Mouse (Mus musculus): ENCODE results near the gene Pck1. TPM values are rescaled to one million over a fixed set of nuclear protein-coding genes. Genes with fewer than 3 reads are reported as not detected.
A peak's percentile ranks its signal among the peaks of the same experiment; 100 is the strongest.

Gene Pck1
- polyA plus RNA-seq, 1 experiment from 2014 or later, result not detected

GRCm38 (mm10) chr2:173180721-173181388 lies 28.0 kb downstream of the Pck1 start:
- no peaks in the 10 kb centered on the region; the same call in 1 of the 2 replicates for H3K9me3 ChIP-seq (ENCODE audit: control insufficient read depth, low read length)
- 80% methylated on average over 11 of the region's 11 CpGs for WGBS
- H3K4me1 ChIP-seq (replicated peaks; ENCODE audit: control insufficient read depth, insufficient read depth, low read length), result no peaks in the 10 kb centered on the region
- H3K9ac ChIP-seq (ENCODE audit: low read length), result no peak overlapping the region
- DNase-seq (ENCODE audit: low spot score), result no peak
- H3K4me2 ChIP-seq (ENCODE audit: low read depth, low read length, severe bottlenecking), result no peak overlapping the region
- no peak for ATAC-seq (replicated peaks; ENCODE audit: low FRiP score)
- no peaks in the 10 kb centered on the region for H3K27me3 ChIP-seq (ENCODE audit: control insufficient read depth, insufficient read depth, low read length)
- no peaks in the 10 kb centered on the region for H3K36me3 ChIP-seq (ENCODE audit: control insufficient read depth, insufficient read depth, low read length)
- no peak overlapping the region for H3K27ac ChIP-seq (ENCODE audit: low read depth, low read length)
- H3K4me3 ChIP-seq (ENCODE audit: low read depth, low read length), result no peak overlapping the region

- Histone ChIP-seq H3K4me1 (replicated peaks; ENCODE audit: control insufficient read depth, insufficient read depth, low read length) (no peaks in the 10 kb centered on the region), H3K27ac (ENCODE audit: low read depth, low read length) (no peak overlapping the region), H3K4me3 (ENCODE audit: low read depth, low read length) (no peak overlapping the region), H3K9me3 (ENCODE audit: control insufficient read depth, low read length) (no peaks in the 10 kb centered on the region), H3K27me3 (ENCODE audit: control insufficient read depth, insufficient read depth, low read length) (no peaks in the 10 kb centered on the region), H3K4me2 (ENCODE audit: low read depth, low read length, severe bottlenecking) (no peak overlapping the region), H3K9ac (ENCODE audit: low read length) (no peak overlapping the region), H3K36me3 (ENCODE audit: control insufficient read depth, insufficient read depth, low read length) (no peaks in the 10 kb centered on the region)
- no peak for ATAC-seq (replicated peaks; ENCODE audit: low FRiP score)
- WGBS, result 59% methylated on average over 5 of the region's 5 CpGs
- DNase-seq (ENCODE audit: low spot score), result no peak
These were observed 28.6 kb downstream of the Pck1 start for GRCm38 (mm10) chr2:173181486-173181885.

GRCm38 (mm10) chr2:173181901-173182300 lies 29.1 kb downstream of the Pck1 start:
- WGBS, result 85% methylated on average over 7 of the region's 7 CpGs
- DNase-seq (ENCODE audit: low spot score), result no peak
- ATAC-seq (replicated peaks; ENCODE audit: low FRiP score), result no peak

GRCm38 (mm10) chr2:173182796-173183195 lies 29.9 kb downstream of the Pck1 start:
- no peak overlapping the region for H3K27ac ChIP-seq (ENCODE audit: low read depth, low read length)
- 84% methylated on average over 7 of the region's 7 CpGs for WGBS
- DNase-seq (ENCODE audit: low spot score), result peak; percentile 50
- no peak overlapping the region for H3K4me2 ChIP-seq (ENCODE audit: low read depth, low read length, severe bottlenecking)
- H3K4me1 ChIP-seq (replicated peaks; ENCODE audit: control insufficient read depth, insufficient read depth, low read length), result no peaks in the 10 kb centered on the region
- no peak for ATAC-seq (replicated peaks; ENCODE audit: low FRiP score)
- no peak overlapping the region for H3K9ac ChIP-seq (ENCODE audit: low read length)
- H3K4me3 ChIP-seq (ENCODE audit: low read depth, low read length), result no peak overlapping the region
- no peaks in the 10 kb centered on the region for H3K36me3 ChIP-seq (ENCODE audit: control insufficient read depth, insufficient read depth, low read length)
- H3K9me3 ChIP-seq (ENCODE audit: control insufficient read depth, low read length), result no peaks in the 10 kb centered on the region
- no peaks in the 10 kb centered on the region for H3K27me3 ChIP-seq (ENCODE audit: control insufficient read depth, insufficient read depth, low read length)

More at GRCm38 (mm10) chr2:173181901-173182300, 29.1 kb downstream of the Pck1 start:
- Histone ChIP-seq H3K4me1 (replicated peaks; ENCODE audit: control insufficient read depth, insufficient read depth, low read length) (no peaks in the 10 kb centered on the region), H3K4me2 (ENCODE audit: low read depth, low read length, severe bottlenecking) (no peak overlapping the region), H3K9me3 (ENCODE audit: control insufficient read depth, low read length) (no peaks in the 10 kb centered on the region), H3K27ac (ENCODE audit: low read depth, low read length) (no peak overlapping the region), H3K36me3 (ENCODE audit: control insufficient read depth, insufficient read depth, low read length) (no peaks in the 10 kb centered on the region), H3K9ac (ENCODE audit: low read length) (no peak overlapping the region), H3K27me3 (ENCODE audit: control insufficient read depth, insufficient read depth, low read length) (no peaks in the 10 kb centered on the region), H3K4me3 (ENCODE audit: low read depth, low read length) (no peak overlapping the region)

- no peaks in the 10 kb centered on the region for H3K36me3 ChIP-seq (ENCODE audit: control insufficient read depth, insufficient read depth, low read length)
- peak; percentile 42 for DNase-seq (ENCODE audit: low spot score)
- no peaks in the 10 kb centered on the region for H3K9me3 ChIP-seq (ENCODE audit: control insufficient read depth, low read length)
- 89% methylated on average over 10 of the region's 10 CpGs for WGBS
- no peaks in the 10 kb centered on the region for H3K4me1 ChIP-seq (replicated peaks; ENCODE audit: control insufficient read depth, insufficient read depth, low read length)
- H3K4me2 ChIP-seq (ENCODE audit: low read depth, low read length, severe bottlenecking), result no peak overlapping the region
- H3K9ac ChIP-seq (ENCODE audit: low read length), result no peak overlapping the region
- ATAC-seq (replicated peaks; ENCODE audit: low FRiP score), result no peak
- no peaks in the 10 kb centered on the region for H3K27me3 ChIP-seq (ENCODE audit: control insufficient read depth, insufficient read depth, low read length)
- no peak overlapping the region for H3K4me3 ChIP-seq (ENCODE audit: low read depth, low read length)
- H3K27ac ChIP-seq (ENCODE audit: low read depth, low read length), result no peak overlapping the region
These were observed 30.5 kb downstream of the Pck1 start for GRCm38 (mm10) chr2:173183311-173183710.

GRCm38 (mm10) chr2:173183836-173184460 lies 31.1 kb downstream of the Pck1 start:
- 11% methylated on average over 8 of the region's 8 CpGs for WGBS
- DNase-seq (ENCODE audit: low spot score) (peak; percentile 83), ATAC-seq (replicated peaks; ENCODE audit: low FRiP score) (0 out of 2 replicates have a peak, but pooled peaks have one; percentile 19)
- no peaks in the 10 kb centered on the region for H3K27me3 ChIP-seq (ENCODE audit: control insufficient read depth, insufficient read depth, low read length)
- no peak overlapping the region for H3K4me3 ChIP-seq (ENCODE audit: low read depth, low read length)
- H3K27ac ChIP-seq (ENCODE audit: low read depth, low read length), result no peak overlapping the region
- H3K9me3 ChIP-seq (ENCODE audit: control insufficient read depth, low read length), result no peaks in the 10 kb centered on the region
- H3K36me3 ChIP-seq (ENCODE audit: control insufficient read depth, insufficient read depth, low read length), result no peaks in the 10 kb centered on the region
- H3K4me2 ChIP-seq (ENCODE audit: low read depth, low read length, severe bottlenecking), result no peak overlapping the region
- H3K9ac ChIP-seq (ENCODE audit: low read length), result no peak overlapping the region
- no peaks in the 10 kb centered on the region for H3K4me1 ChIP-seq (replicated peaks; ENCODE audit: control insufficient read depth, insufficient read depth, low read length)

- Histone ChIP-seq H3K4me3 (ENCODE audit: low read depth, low read length) (no peak overlapping the region), H3K4me1 (replicated peaks; ENCODE audit: control insufficient read depth, insufficient read depth, low read length) (no peaks in the 10 kb centered on the region), H3K4me2 (ENCODE audit: low read depth, low read length, severe bottlenecking) (no peak overlapping the region), H3K9me3 (ENCODE audit: control insufficient read depth, low read length) (no peaks in the 10 kb centered on the region), H3K27ac (ENCODE audit: low read depth, low read length) (no peak overlapping the region), H3K27me3 (ENCODE audit: control insufficient read depth, insufficient read depth, low read length) (no peaks in the 10 kb centered on the region), H3K36me3 (ENCODE audit: control insufficient read depth, insufficient read depth, low read length) (no peaks in the 10 kb centered on the region), H3K9ac (ENCODE audit: low read length) (no peak overlapping the region)
- WGBS, result 66% methylated on average over 11 of the region's 11 CpGs
- no peak for ATAC-seq (replicated peaks; ENCODE audit: low FRiP score)
- peak; percentile 54 for DNase-seq (ENCODE audit: low spot score)
These were observed 31.7 kb downstream of the Pck1 start for GRCm38 (mm10) chr2:173184475-173185080.

- DNase-seq (ENCODE audit: low spot score) (peak; percentile 46), ATAC-seq (replicated peaks; ENCODE audit: low FRiP score) (no peak)
- Histone ChIP-seq H3K27me3 (ENCODE audit: control insufficient read depth, insufficient read depth, low read length) (no peaks in the 10 kb centered on the region), H3K27ac (ENCODE audit: low read depth, low read length) (no peak overlapping the region), H3K4me1 (replicated peaks; ENCODE audit: control insufficient read depth, insufficient read depth, low read length) (no peaks in the 10 kb centered on the region), H3K4me2 (ENCODE audit: low read depth, low read length, severe bottlenecking) (no peak overlapping the region), H3K36me3 (ENCODE audit: control insufficient read depth, insufficient read depth, low read length) (no peaks in the 10 kb centered on the region), H3K9ac (ENCODE audit: low read length) (no peak overlapping the region), H3K9me3 (ENCODE audit: control insufficient read depth, low read length) (no peaks in the 10 kb centered on the region), H3K4me3 (ENCODE audit: low read depth, low read length) (no peak overlapping the region)
- WGBS, result 74% methylated on average over 6 of the region's 6 CpGs
These were observed 32.4 kb downstream of the Pck1 start for GRCm38 (mm10) chr2:173185282-173185681.
